Mouse (Mus musculus) embryonic facial prominence, embryonic 15.5 days (tissue): ENCODE results near the gene Art3. TPM values are rescaled to one million over a fixed set of nuclear protein-coding genes. Genes with fewer than 3 reads are reported as not detected.
A peak's percentile ranks its signal among the peaks of the same experiment; 100 is the strongest.

Source experiments
- ATAC-seq: fragments of 200-750 bp; cut with Nextera tagmentation; 2 replicates; pipeline ENCODE4 v1.8.0; 2017; ENCODE audit warnings: low read depth, moderate TSS enrichment; ENCODE audit not compliant: insufficient number of reproducible peaks, low FRiP score, low TSS enrichment
- H3K27ac ChIP-seq: fragments of 300-500 bp; sonication (generic); replicated peaks from 2 replicates; pipeline ENCODE4 v1.5.1; 2015; ENCODE audit warnings: mild to moderate bottlenecking, inconsistent platforms
- H3K27me3 ChIP-seq: fragments of 300-500 bp; sonication (generic); 2 replicates; pipeline ENCODE4 v1.6.1; 2015; ENCODE audit warnings: inconsistent platforms
- H3K36me3 ChIP-seq: fragments of 300-500 bp; sonication (generic); 2 replicates; pipeline ENCODE4 v1.6.1; 2015; ENCODE audit warnings: mild to moderate bottlenecking, inconsistent platforms
- H3K4me1 ChIP-seq: fragments of 300-500 bp; sonication (generic); 2 replicates; pipeline ENCODE4 v1.6.1; 2015; ENCODE audit warnings: inconsistent platforms
- H3K4me2 ChIP-seq: fragments of 300-500 bp; sonication (generic); replicated peaks from 2 replicates; pipeline ENCODE4 v1.6.1; 2015; ENCODE audit warnings: mild to moderate bottlenecking, inconsistent platforms
- H3K4me3 ChIP-seq: fragments of 300-500 bp; sonication (generic); replicated peaks from 2 replicates; pipeline ENCODE4 v1.5.1; 2015; ENCODE audit warnings: mild to moderate bottlenecking, inconsistent platforms
- H3K9ac ChIP-seq: fragments of 300-500 bp; sonication (generic); 2 replicates; pipeline ENCODE4 v1.6.1; 2015; ENCODE audit warnings: inconsistent platforms
- H3K9me3 ChIP-seq: fragments of 300-500 bp; sonication (generic); replicated peaks from 2 replicates; pipeline ENCODE4 v1.6.1; 2016; ENCODE audit warnings: inconsistent platforms
- WGBS: fragments of 180-500 bp; shearing (Covaris S2); methylation state at CpG from one replicate; pipeline ENCODE4 v1.1.7; 2015; 5-methylcytosine and 5-hydroxymethylcytosine counted together
- polyA plus RNA-seq: library from polyadenylated mRNA; unstranded; fragments of >200 nt; fragmentation: Nextera tagmentation; extraction: Ambion mirVana; gene quantifications from 2 replicates; pipeline ENCODE4 v1.2.1, GENCODE M21; 2015

The Art3 gene
- polyA plus RNA-seq, 1 experiment from 2014 or later, result 4.9 TPM

DNA sequence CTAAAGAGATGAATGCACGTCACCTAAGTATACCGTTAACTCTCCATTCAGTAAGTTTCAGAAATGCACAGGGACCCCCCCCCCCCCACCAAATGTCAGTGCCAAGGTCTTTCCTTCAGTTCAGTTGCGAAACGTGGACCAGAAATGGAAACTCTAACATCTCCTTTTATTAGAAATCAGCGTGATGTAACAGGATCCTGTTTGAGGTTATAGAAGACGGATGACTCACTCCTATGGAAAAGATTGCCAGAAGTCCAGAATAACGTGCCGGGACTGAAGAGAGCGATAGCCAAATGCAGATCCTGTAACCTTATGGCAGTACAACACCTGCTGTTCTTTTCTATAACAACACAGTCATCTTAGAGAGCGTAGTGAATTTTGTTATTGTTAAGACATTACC lies 36.8 kb downstream of the Art3 start:
- H3K4me1 ChIP-seq, result peaks cover 4% of the 10 kb centered on the region; the same call in 1 of the 2 replicates
- no peak overlapping the region for H3K4me2 ChIP-seq
- no peaks in the 10 kb centered on the region for H3K36me3 ChIP-seq
- no peaks in the 10 kb centered on the region for H3K9me3 ChIP-seq
- H3K27ac ChIP-seq, result no peak overlapping the region
- no peaks in the 10 kb centered on the region for H3K27me3 ChIP-seq
- H3K4me3 ChIP-seq, result no peak overlapping the region
- no peak overlapping the region for H3K9ac ChIP-seq
- 0 out of 2 replicates have a peak, but pooled peaks have one; percentile 54 for ATAC-seq
- whole genome bisulfite sequencing, result 48% methylated on average over 10 of the region's 10 CpGs

DNA sequence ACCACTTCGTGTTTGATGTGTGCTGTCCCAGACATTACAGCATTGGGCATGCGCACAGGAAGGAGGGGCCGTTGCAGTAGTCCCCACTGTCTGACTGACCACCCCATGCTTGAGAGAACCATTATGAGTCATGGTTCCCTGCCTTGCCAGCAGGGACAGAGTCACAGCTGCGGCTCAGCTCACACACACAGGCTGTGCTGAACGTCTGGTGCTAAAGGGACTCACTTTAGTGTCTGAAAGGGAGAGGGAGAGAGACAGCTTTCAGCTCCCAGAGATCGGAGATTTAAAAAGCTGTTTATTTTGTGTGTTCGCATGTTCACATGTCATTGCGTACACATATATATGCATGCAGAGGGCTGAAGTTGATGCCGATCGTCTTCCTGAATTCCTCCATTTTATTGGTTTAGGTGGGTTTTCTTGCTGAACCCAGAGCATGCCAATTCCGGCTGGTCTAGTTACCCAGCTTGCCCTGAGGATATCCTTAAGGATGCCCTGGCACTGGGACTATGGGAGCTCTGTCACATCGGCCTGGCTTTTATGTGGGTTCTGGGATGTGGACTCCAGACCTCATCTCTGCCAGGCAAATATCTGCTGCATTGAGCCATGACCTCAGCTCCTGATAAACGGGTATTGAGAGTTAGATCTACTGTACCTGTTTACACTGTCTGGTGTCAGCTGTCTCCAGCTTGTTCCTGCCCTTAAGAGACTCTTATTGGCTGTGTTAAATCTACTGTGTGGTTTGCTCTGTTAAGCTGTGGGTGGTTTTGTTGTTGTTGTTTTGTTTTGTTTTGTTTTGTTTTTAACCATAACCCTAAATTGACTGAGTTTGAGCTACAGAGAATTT lies 37.7 kb downstream of the Art3 start:
- ATAC-seq, result no peak
- Histone ChIP-seq H3K4me3 (no peak overlapping the region), H3K27ac (no peak overlapping the region), H3K9me3 (no peaks in the 10 kb centered on the region), H3K4me2 (no peak overlapping the region), H3K4me1 (peaks cover 4% of the 10 kb centered on the region; the same call in 1 of the 2 replicates), H3K27me3 (no peaks in the 10 kb centered on the region), H3K36me3 (no peaks in the 10 kb centered on the region), H3K9ac (no peak overlapping the region)
- WGBS, result 69% methylated on average over 13 of the region's 13 CpGs

DNA sequence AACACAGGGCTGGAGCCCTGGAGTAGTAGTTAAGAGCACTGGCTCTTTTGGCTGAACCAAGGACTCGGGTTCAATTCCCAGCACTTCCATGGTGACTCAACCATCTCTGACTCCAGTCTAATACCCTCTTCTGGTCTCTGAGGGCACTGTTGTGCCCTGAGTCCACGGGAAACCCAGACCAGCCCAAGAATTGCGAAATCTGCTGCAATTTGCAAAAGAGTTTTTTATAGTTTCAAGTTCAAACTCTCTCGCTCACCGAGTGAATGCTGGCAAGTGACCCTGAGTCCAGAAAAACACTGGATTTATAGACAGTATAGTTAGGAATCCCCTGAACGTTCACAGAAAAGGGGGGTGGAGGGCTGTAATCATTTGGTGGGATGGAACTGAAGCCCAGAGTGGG lies 38.8 kb downstream of the Art3 start:
- Histone ChIP-seq H3K9me3 (no peaks in the 10 kb centered on the region), H3K4me1 (peaks cover 4% of the 10 kb centered on the region; the same call in 1 of the 2 replicates), H3K36me3 (no peaks in the 10 kb centered on the region), H3K27me3 (no peaks in the 10 kb centered on the region), H3K9ac (no peak overlapping the region), H3K4me2 (no peak overlapping the region), H3K27ac (no peak overlapping the region), H3K4me3 (no peak overlapping the region)
- WGBS, result 78% methylated on average over 6 of the region's 6 CpGs
- ATAC-seq, result no peak

DNA sequence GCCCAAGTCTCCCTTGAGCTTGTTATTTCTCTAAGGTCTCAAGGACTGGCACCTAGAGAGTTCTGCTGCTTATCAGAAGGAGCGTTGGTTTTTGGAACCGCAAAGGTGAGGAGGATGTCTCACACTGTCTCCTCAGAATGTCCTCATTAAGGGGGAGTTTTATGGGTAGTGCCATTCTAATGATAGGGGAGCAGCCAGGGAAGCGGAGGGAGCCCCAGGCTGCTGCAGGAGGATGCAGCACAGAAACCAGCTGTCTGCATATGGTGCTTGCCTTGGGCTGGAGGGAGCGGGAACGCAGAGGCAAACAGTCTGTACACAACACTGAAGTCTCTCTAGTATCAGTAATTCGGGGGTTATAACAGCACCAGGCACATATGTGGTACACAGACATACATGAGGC lies 39.3 kb downstream of the Art3 start:
- peaks cover 4% of the 10 kb centered on the region; the same call in 1 of the 2 replicates for H3K4me1 ChIP-seq
- no peaks in the 10 kb centered on the region for H3K9me3 ChIP-seq
- no peak overlapping the region for H3K27ac ChIP-seq
- no peaks in the 10 kb centered on the region for H3K36me3 ChIP-seq
- H3K4me2 ChIP-seq, result no peak overlapping the region
- H3K4me3 ChIP-seq, result no peak overlapping the region
- H3K9ac ChIP-seq, result no peak overlapping the region
- no peaks in the 10 kb centered on the region for H3K27me3 ChIP-seq
- 68% methylated on average over 6 of the region's 6 CpGs for WGBS
- no peak for ATAC-seq

DNA sequence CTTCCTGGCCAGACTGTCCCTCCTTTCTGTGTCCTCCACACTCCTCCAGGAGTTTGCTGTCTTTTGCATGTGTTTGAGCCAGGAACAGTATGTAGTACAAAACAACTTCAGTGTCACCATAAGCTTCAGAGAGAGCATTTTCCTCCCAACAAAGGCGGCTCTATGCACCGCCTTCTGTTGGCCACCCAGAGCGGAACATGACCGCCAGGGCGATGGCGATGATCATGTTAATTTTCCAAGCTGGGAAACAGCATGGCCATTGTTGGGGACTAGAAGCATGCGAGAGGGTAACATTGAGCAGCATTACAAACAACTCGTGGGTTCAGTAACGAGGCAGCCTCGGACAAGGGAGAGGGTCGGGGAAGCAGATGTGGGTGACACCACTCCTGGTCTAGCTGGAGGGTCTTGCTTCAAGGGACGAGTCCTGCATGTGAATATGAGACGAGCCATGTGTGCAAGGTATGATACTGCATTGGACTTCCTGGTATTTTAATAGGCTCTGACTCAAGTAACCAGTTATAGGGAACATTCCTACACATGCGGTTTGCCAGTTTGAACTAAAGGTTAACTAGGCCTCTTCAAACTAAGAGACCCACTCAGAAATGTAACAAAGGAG lies 39.8 kb downstream of the Art3 start:
- peaks cover 4% of the 10 kb centered on the region; the same call in 1 of the 2 replicates for H3K4me1 ChIP-seq
- no peaks in the 10 kb centered on the region for H3K36me3 ChIP-seq
- no peaks in the 10 kb centered on the region for H3K9me3 ChIP-seq
- no peaks in the 10 kb centered on the region for H3K27me3 ChIP-seq
- no peak overlapping the region for H3K27ac ChIP-seq
- H3K4me2 ChIP-seq, result no peak overlapping the region
- H3K9ac ChIP-seq, result no peak overlapping the region
- no peak overlapping the region for H3K4me3 ChIP-seq
- no peak for ATAC-seq
- WGBS, result 59% methylated on average over 14 of the region's 14 CpGs

DNA sequence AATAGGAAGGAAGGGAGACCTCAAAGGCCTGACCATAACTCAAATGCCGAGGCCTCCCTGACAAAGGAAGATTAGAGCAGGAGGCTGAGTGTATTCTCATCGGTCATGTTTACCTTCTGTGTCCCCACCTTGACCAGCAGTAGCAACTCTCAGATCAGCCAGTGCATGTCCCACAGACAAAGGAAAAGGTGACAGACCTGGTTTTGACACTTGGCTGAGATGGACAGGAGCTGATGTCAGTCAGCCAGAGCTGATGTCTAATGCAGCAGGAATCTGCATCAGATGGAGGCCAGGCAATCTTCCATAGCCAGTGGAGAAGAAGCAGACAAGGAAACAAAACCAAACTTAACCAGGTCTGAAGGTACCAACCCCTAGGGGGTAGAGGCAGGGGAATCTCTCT lies 41.0 kb downstream of the Art3 start:
- H3K4me1 ChIP-seq, result peaks cover 4% of the 10 kb centered on the region; the same call in 1 of the 2 replicates
- no peak overlapping the region for H3K4me3 ChIP-seq
- H3K27ac ChIP-seq, result no peak overlapping the region
- no peak overlapping the region for H3K9ac ChIP-seq
- no peak overlapping the region for H3K4me2 ChIP-seq
- no peaks in the 10 kb centered on the region for H3K36me3 ChIP-seq
- H3K27me3 ChIP-seq, result no peaks in the 10 kb centered on the region
- no peaks in the 10 kb centered on the region for H3K9me3 ChIP-seq
- no peak for ATAC-seq
- 64% methylated on average over 2 of the region's 2 CpGs for WGBS

DNA sequence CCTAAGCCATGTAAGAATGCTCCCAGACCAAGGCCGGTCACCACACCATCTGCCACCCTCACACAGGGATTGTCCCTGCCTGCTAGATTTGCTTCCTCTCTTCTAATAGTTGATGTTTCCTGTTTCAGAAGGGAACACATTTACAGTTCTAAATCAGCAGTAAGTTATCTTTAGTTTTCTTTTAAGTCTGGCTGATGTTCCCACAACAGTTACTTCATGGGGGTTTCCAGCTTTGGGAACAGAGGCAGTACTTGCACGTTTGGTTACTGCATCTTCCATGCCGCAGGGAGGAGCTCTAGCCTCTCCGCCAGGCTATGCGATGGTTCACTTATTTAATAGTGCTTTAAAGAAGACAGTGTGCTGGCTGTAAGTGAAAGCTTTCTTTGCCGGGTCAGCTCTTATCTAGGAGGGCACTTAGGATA lies 43.1 kb downstream of the Art3 start:
- WGBS, result 70% methylated on average over 6 of the region's 6 CpGs

DNA sequence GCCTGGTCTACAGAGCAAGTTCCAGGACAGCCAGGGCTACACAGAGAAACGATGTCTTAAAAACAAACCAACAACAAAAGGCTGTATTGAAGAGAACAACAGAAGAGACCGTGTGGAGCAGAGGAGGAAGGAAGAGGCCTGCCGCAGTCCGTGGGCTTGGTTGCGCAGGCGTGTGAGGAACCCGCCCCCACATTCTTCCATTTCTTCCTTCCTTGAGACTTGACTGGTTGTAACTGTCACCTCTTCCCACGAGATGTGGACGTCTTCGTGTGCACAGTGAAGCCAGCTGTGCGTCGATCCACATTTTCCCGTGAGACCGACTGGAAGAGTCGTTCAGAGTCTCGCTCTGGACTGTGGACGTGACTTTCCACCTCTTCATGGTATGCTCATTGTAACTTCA lies 43.7 kb downstream of the Art3 start:
- Histone ChIP-seq H3K27me3 (no peaks in the 10 kb centered on the region), H3K36me3 (no peaks in the 10 kb centered on the region), H3K4me2 (no peak overlapping the region), H3K4me1 (no peaks in the 10 kb centered on the region), H3K4me3 (no peak overlapping the region), H3K9ac (no peak overlapping the region), H3K9me3 (no peaks in the 10 kb centered on the region), H3K27ac (no peak overlapping the region)
- 76% methylated on average over 17 of the region's 17 CpGs for WGBS
- ATAC-seq, result no peak

More for the DNA sequence above, 43.1 kb downstream of the Art3 start:
- no peaks in the 10 kb centered on the region for H3K9me3 ChIP-seq
- ATAC-seq, result no peak
- H3K4me1 ChIP-seq, result no peaks in the 10 kb centered on the region
- H3K27me3 ChIP-seq, result no peaks in the 10 kb centered on the region
- no peak overlapping the region for H3K4me2 ChIP-seq
- H3K4me3 ChIP-seq, result no peak overlapping the region
- no peak overlapping the region for H3K9ac ChIP-seq
- H3K36me3 ChIP-seq, result no peaks in the 10 kb centered on the region
- no peak overlapping the region for H3K27ac ChIP-seq

DNA sequence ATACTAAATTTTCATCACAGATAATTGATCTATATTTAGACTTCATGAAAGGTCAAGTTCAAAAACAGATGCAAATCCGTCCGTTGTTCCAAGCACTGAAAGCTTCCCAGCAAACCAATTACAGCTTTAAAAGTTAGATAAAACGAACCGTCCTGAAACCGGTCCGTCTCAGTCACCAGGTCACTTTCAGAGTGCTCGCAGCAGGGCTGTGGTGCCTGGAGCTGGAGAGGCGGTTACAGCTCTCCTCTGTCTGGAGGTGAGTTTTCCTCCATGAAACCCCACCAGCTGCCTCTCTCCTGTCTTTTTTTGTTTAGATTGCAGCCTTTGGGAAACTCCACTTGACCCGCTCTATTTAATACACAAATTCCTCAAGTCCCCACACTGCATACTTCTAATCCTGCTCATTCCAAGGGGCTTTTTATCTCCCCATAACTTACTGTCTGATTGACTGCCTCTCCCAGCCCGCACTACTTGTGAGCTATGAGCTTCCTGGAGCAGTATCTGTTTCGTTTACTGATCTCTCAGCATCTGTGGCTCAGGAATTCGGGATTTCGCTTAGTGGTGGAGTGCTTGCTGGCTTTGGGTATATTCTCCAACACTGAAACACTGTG lies 45.3 kb downstream of the Art3 start:
- no peaks in the 10 kb centered on the region for H3K27me3 ChIP-seq
- 21% methylated on average over 13 of the region's 13 CpGs for WGBS

DNA sequence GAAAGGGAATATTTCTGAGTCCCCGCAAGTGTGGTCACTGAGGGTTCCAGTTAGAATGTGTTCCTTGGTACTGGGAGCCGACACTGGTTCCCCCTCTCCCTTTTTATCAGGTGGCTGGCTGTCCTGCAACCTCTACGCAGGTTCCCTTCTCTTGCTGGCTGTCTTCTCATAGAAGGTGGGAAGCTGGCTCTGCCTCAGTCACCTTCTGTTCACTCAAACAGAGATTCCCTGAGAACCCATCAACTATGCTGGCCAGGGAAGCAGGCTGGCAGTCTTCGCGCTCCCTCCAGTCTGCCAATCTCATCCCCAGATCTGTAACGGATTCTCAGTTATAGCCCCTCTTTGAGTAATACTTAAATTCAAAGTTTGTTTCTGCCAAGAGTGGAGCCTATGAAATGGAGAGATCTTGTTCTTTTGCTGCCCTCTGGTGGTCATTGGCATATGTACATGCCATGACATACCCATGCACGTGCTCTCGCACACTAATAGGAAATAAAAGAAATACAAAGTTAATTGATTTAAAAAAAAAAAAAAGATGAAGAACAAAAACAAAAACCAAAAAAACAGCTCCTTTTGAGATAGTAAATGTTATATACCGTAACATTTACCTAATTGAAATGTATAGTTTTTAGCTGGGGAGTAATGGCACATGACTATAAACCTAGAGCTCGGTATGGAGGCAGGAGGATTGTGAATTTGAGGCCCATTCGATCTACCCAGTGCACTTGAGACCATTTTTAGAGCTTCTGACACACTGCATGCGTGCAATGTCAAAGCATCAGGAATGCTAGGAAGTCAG lies 50.1 kb downstream of the Art3 start:
- Histone ChIP-seq H3K9ac (no peak overlapping the region), H3K27me3 (no peaks in the 10 kb centered on the region), H3K4me2 (no peak overlapping the region), H3K36me3 (no peaks in the 10 kb centered on the region), H3K27ac (no peak overlapping the region), H3K4me3 (no peak overlapping the region), H3K9me3 (no peaks in the 10 kb centered on the region), H3K4me1 (peaks cover 3% of the 10 kb centered on the region; the same call in 1 of the 2 replicates)
- WGBS, result 36% methylated on average over 12 of the region's 12 CpGs
- ATAC-seq, result 0 out of 2 replicates have a peak, but pooled peaks have one; percentile 54

More for the DNA sequence above, 45.3 kb downstream of the Art3 start:
- Histone ChIP-seq H3K9ac (no peak overlapping the region), H3K27ac (no peak overlapping the region), H3K4me2 (no peak overlapping the region), H3K4me1 (peaks cover 3% of the 10 kb centered on the region; the same call in 1 of the 2 replicates), H3K4me3 (no peak overlapping the region), H3K9me3 (no peaks in the 10 kb centered on the region), H3K36me3 (no peaks in the 10 kb centered on the region)
- ATAC-seq, result no peak

DNA sequence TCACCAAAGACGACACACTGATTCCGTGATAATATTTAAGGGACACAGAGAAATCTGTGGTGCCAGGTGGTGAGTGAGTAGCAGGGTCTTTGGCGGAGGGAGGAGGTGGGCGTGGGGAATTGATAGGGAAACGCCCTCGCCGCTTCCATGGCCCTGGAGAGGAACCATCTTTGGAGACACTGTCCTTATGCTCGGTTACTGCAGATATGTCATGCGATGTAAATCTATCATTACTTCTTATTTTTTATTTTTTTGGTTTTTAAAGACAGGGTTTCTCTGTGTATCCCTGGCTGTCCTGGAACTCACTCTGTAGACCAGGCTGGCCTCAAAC lies 50.7 kb downstream of the Art3 start:
- H3K9me3 ChIP-seq, result no peaks in the 10 kb centered on the region
- H3K4me1 ChIP-seq, result peaks cover 4% of the 10 kb centered on the region; the same call in 1 of the 2 replicates
- no peak for ATAC-seq
- no peak overlapping the region for H3K4me2 ChIP-seq
- H3K27ac ChIP-seq, result no peak overlapping the region
- WGBS, result 56% methylated on average over 9 of the region's 9 CpGs
- H3K9ac ChIP-seq, result no peak overlapping the region
- H3K27me3 ChIP-seq, result no peaks in the 10 kb centered on the region
- no peaks in the 10 kb centered on the region for H3K36me3 ChIP-seq
- no peak overlapping the region for H3K4me3 ChIP-seq
